Mouse (Mus musculus) 3T3-L1 (cell line): Measurements from ENCODE around the gene Fuca1.
A peak's percentile ranks its signal among the peaks of the same experiment; 100 is the strongest.

ENCODE experiments used
- DNase-seq: peaks from one replicate; pipeline ENCODE4 v3.0.0-alpha.2; 2015; ENCODE audit warnings: low read depth, low spot score

Fuca1 gene

GRCm38 (mm10) chr4:135889146-135889883, 31.2 kb upstream of the Fuca1 start:
- DNase-seq, result no peak

GRCm38 (mm10) chr4:135889884-135890283, 30.7 kb upstream of the Fuca1 start:
- peak; percentile 80 for DNase-seq

DNA sequence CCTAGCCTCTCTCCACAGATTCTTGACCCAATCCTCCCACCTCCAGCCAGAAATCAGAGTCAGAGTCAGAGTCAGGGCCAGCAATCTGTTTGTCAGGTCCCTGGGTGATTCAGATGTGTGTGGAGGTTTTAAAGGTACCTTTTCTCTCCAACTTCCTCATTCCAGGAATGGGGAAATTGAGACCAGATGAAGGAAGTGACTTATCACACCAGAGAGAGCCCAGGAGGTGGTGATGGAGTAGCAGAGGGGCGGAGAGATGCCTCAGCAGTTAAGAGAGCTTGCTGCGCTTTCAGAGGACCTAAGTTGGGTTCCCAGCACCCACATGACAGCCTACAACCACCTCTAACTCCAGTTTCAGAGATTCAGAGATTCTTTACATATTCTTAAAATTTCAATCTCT, 29.0 kb upstream of the Fuca1 start:
- DNase-seq, result no peak

DNA sequence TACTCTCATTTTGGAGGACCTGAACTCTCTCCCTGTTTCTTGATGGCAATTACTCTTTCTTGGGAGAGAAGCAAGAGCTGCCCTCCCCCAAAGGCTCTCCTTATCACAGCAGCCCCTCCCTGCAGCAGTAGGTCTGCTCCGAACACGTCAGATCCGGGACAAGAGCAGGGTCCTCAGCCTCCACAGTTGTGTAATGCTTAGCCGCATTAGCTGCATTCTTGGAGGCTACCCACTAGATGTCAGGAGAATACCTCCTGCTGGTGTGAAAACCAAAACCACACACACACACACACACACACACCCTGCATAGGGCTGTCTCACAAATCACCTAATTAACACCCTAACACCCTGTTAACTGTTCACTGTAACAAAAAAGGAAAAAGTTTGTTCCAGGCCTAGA, 27.7 kb upstream of the Fuca1 start:
- DNase-seq, result no peak

- DNase-seq, result no peak
Measured at GRCm38 (mm10) chr4:135895071-135895571, 25.4 kb upstream of the Fuca1 start, which contains the start of gene Cnr2. Gene Cnr2 (plus strand): TSS chr4:135895394.

DNA sequence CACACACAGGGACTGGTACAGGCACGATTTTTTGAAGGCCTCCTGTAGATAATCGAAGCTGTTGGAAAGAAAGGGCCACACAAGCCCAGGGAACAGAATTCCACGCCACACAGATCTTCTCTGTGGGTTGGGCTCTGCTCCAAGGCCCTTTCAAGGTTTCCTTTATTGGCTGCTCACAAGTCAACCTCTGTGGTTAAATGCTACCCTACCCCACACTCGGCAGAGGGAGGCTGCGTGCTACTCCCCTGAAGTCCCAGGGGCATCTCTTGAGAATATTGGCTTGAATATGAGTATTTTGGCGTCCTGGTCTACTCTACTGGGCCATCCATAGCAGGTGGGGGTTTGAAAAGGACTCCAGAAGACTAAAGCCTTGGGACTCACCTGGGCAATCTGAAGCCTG, 24.4 kb upstream of the Fuca1 start:
- DNase-seq, result no peak

DNA sequence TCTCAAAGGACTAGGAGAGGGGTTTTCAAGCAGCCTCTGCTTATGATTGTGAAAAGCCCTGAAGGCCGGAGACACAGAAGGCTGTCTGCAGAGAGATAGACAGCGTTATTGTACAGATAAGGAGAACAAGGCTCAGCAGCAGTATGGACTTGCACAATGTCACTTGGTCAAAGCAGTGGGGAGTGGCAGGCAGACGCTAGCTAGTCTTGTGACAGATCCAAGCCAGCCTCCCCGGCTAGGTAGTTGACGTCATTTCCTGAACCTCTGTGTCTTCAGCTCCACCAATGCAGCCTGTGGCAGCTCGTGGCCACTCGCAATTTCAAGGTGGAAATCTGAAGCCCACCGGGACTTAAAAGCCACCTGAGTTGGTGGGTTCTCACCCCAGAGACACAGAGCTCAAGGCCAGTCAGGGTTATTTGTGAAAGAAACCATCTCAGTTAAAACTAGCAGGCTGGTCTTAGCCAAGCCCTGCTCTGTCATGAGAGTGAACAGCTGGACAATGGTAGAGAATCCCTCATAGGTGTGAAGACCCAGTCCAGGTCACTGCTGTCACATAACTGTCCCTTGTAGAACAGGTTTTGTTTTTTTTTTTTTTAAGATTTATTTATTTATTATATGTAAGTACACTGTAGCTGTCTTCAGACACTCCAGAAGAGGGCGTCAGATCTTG, 22.0 kb upstream of the Fuca1 start:
- no peak for DNase-seq

DNA sequence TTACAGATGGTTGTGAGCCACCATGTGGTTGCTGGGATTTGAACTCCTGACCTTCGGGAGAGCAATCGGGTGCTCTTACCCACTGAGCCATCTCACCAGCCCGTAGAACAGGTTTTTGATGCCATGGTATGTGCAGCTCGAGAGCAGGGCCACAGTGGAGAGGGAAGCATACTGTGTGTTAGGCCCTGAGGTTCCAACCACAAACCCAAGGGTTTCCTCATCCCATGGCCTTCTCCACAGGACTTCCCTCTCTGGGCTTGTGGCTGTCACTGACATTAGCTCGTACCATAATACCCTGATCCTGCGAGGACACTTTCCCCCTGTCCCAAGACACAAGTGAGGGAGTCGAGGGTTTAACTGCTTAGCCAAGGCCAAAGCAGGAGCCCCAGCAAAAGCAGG, 21.5 kb upstream of the Fuca1 start:
- DNase-seq, result no peak

GRCm38 (mm10) chr4:135900008-135900407, 20.5 kb upstream of the Fuca1 start:
- DNase-seq, result no peak

DNA sequence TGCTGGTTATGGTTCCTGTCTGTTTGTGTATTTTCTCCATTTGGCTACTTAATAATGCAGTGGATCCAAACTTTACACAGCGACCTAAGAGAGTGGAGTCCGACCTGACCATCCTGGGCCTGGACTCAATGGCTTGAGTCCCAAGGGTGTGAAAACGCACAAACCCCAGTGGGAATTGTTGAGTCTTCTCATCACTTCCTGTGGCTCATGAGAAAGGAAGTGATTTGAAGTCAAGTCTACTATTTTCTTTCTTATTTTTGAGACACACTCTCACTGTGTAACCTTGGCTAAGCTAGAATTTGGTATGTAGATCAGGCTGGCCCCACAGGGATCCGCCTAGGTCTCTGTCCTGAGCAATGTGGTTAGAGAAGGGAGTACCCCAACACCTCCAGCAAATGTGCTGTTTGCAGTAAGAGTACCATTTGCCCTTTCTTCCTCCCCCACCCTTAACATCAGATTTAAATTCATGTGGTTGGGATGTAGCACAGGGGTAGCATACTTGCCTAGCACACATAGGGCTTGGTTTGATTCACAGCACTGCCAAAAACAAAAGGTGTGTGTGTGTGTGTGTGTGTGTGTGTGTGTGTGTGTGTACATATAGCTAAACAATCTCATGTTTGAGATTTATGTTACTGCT, 17.8 kb upstream of the Fuca1 start:
- no peak for DNase-seq

DNA sequence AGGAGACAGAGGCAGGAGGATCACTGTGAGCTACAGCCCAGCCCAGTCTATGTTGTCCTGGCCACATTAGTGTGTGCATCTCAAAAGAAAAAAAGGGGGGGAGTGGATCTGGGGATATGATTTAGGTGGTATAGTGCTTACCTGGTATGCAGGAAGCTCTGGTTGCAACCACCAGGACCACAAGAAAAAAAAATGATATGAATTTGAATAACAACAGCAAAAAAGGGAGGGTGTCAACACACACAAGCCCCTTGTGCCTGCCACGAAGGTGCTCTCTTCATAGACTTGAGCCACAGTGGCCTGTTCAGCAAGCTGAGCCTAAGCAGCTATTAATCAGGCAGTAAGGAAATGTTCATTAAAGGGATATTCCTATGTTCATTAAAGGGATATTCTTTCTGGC, 15.7 kb upstream of the Fuca1 start:
- DNase-seq, result no peak

DNA sequence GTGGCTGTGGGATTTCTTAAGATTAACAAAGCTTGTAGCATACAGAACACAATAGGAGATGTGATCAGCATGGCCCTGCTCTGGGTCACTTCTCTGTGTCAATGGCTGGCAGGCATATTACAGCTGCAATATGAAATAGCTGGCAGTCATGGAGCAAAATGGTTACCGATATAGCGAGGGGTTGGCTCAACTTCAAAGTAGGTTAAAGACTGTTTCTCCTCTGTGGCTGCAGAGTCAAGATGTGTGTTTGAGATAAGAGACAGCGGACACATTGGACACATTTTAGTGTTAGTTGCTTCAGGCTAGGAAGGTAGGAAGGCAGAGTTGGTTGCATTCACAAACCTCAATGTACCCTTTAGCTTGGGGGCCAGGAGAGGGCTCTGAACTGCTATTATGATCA, 13.9 kb upstream of the Fuca1 start:
- DNase-seq, result no peak

DNA sequence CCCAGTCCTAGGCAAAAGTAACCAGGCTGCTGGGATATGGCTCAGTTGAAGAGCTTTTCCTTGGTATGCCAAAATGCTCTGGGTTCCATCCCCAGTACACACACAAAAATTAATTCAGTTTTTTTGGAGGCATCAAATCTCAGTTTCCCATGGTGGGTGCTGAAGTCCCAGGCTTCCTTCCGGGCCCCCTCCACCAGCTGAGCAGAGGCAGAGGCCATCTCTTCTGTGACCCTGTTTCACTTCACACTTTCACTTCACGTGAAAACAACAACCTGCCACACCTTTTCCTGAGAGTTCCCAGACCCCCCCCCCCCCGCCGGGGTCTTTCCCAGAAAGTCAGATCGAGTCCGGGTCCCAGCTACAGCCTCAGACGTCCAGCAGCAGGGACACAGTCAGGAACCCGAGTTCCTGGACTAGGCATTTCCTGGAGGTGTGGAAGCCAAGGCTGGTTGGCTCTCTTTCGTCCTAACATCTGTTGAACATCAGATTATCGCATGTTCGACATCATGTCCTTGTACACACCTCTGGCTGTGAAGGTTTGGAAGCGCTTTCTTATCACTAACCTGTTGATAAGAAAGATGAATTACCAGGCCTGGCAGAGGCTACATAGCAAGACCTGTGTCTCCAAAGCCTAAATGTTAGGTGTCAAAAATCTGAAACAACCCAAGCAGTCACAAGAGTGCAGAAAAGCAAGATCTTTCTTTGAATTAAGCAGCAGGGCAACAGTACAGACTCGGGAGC, 11.0 kb upstream of the Fuca1 start:
- no peak for DNase-seq

GRCm38 (mm10) chr4:135911531-135911930, 9.0 kb upstream of the Fuca1 start:
- DNase-seq, result no peak

DNA sequence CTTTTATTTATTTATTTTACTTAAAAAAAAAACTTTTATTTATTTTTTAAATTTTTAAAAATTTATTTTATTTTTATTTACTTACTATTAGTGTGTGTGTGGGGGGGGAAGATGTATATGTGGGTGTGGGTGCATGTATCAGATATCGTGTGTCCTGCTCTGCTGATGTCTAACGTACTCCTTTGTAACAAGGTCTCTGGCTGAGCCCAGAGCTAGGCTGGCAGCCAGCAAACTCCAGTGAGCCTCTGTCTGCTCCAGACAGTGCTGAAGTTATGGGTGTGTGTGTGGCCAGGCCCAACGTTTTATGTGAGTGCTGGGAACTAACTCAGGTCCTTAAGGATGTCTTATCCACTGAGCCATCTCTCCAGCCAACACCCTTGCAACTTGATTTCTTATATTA, 8.4 kb upstream of the Fuca1 start:
- DNase-seq, result no peak

- DNase-seq, result no peak
Measured at GRCm38 (mm10) chr4:135912835-135913234, 7.7 kb upstream of the Fuca1 start.

- no peak for DNase-seq
Measured at GRCm38 (mm10) chr4:135913433-135913832, 7.1 kb upstream of the Fuca1 start.

DNA sequence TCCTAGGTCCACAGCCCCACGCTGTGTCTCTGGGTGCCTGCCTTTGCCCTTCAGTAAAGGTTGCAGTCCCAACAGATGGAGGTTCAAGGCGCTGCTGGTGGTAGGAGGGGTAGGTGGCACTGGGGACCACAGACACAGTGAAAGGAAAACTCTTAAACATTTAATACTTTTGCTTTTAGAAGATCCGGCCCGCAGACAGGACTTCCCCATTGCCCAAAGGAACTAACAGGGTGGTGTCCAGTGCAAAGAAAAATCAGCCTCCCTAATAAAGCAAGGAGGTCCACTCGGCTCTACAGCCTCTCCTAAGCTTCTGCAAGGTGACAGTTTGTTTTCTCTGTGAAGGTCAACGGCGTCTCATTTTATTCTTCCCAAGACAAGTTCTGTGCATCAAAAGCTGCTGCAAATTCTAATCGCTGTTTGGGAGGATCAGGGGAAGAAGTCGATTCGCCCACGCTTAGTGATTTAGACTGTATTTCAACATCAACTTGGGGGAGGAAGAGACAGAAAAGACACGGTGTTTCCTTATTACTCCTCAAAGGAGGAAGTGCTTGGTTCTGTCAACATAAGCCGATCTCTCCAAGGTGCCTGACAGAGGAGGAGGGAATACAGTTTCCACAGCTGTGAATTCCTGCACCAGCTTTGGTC, 1.8 kb upstream of the Fuca1 start:
- no peak for DNase-seq

DNA sequence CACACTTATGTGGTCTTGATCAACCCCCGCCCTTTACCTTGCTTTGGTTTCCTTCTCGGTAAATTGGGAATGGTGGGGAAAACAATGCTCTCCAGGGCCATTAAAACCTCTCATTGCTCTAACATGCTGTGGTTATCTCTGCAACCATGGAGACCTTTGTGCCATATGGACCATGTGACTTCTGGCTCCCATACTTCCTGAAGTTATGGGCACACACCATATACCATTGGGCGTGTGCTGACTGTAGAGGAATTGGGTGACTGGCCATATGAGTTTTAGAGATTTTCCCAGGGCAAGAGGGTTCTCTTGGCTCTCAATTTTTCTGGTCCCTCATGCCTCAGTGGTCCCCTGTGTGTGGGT, 1.3 kb upstream of the Fuca1 start:
- DNase-seq, result no peak

DNA sequence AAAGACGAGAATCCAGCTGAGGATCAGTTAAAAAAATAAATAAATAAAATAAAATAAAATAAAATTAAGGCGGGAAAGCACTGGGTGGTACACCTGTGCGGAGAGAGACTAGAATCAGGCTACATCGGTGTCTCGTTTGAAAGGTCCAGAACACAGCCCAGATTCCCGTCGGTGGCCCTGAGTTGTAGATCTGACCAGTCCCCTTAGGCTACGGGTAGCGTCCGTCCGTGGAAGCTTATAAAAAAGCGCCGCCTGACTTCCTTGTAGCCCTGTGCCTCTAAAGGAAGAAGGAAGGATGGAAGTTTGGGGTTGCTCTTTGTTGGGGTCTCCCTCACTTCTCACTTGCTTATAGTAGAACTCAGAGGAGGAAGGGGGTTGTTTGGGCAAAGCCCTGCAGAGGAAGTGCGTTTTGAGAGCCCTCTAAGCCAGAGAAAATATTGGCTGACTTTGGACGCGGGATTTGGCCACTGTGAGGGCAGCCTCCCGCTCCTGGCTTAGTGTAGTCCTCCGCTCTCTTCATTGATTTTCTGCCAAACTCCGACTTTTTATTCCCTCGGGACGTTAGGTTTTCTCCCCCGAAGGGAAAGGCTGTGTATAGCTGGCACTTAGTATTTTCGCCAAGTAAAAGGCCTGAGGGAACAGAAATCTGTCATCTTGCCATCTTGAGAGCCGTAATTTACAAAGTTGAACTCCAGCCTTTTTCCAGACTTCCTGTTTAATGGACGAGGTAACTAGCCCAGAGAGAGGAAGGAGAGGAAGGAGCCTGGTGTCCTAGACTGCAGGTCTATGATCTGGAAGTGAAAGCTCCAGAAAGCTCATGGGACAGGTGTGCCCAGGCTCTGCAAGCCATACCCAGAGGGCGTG, 954 bp downstream of the Fuca1 start:
- DNase-seq, result peak; percentile 75

DNA sequence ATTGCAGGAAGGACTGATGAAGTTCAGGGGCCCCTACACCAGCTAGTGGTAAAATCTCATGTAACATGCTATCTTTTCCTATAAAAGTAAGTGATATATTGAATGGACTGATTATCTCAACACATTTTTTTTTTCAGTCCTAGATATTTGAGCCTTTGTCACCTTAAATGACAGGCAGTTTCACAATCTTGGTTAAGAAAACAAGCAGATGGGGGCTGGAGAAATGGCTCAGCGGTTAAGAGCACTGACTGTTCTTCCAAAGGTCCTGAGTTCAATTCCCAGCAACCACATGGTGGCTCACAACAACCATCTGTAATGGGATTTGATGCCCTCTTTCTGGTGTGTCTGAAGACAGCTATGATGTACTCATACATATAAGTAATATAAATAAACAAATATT, 1.7 kb downstream of the Fuca1 start:
- no peak for DNase-seq
